Mouse (Mus musculus): ENCODE results near the gene Cyp2s1. TPM values are rescaled to one million over a fixed set of nuclear protein-coding genes. Genes with fewer than 3 reads are reported as not detected.
"Not testable (repeated sequence)": the region's sequence is repeated elsewhere in the genome, so short reads cannot be mapped to it uniquely, and the experiment has no call there.

The Cyp2s1 gene
- polyA plus RNA-seq, 1 experiment from 2014 or later = 3.2 TPM

- no peaks in the 10 kb centered on the region for H3K27me3 ChIP-seq (ENCODE audit: control insufficient read depth, insufficient read depth, low read depth, low read length)
- H3K9ac ChIP-seq (ENCODE audit: low read depth, low read length) = no peak overlapping the region
- H3K4me3 ChIP-seq (ENCODE audit: low read depth, low read length) = no peak overlapping the region
- no peaks in the 10 kb centered on the region for H3K9me3 ChIP-seq (replicated peaks; ENCODE audit: control insufficient read depth, low read length, poor library complexity, severe bottlenecking)
- no peak overlapping the region for H3K27ac ChIP-seq (ENCODE audit: low read length)
- no peak overlapping the region for H3K4me2 ChIP-seq (ENCODE audit: low read length)
- no peaks in the 10 kb centered on the region for H3K4me1 ChIP-seq (ENCODE audit: control insufficient read depth, insufficient read depth, low read length)
- WGBS = 94% methylated on average over 6 of the region's 6 CpGs
- no peaks in the 10 kb centered on the region for H3K36me3 ChIP-seq (ENCODE audit: control insufficient read depth, insufficient read depth, low read length)
- no peak for ATAC-seq
These were observed 15.7 kb downstream of the Cyp2s1 start for GRCm38 (mm10) chr7:25801031-25801430.

- H3K27ac ChIP-seq (ENCODE audit: low read length) = no peak overlapping the region
- no peak for ATAC-seq
- 90% methylated on average over 1 of the region's 1 CpGs for WGBS
- no peak overlapping the region for H3K9ac ChIP-seq (ENCODE audit: low read depth, low read length)
- no peaks in the 10 kb centered on the region for H3K27me3 ChIP-seq (ENCODE audit: control insufficient read depth, insufficient read depth, low read depth, low read length)
- H3K9me3 ChIP-seq (replicated peaks; ENCODE audit: control insufficient read depth, low read length, poor library complexity, severe bottlenecking) = no peaks in the 10 kb centered on the region
- no peak overlapping the region for H3K4me3 ChIP-seq (ENCODE audit: low read depth, low read length)
- H3K4me2 ChIP-seq (ENCODE audit: low read length) = no peak overlapping the region
- no peaks in the 10 kb centered on the region for H3K36me3 ChIP-seq (ENCODE audit: control insufficient read depth, insufficient read depth, low read length)
- H3K4me1 ChIP-seq (ENCODE audit: control insufficient read depth, insufficient read depth, low read length) = no peaks in the 10 kb centered on the region
These were observed 17.3 kb downstream of the Cyp2s1 start for GRCm38 (mm10) chr7:25799369-25799768.

- no peak overlapping the region for H3K4me3 ChIP-seq (ENCODE audit: low read depth, low read length)
- no peaks in the 10 kb centered on the region for H3K36me3 ChIP-seq (ENCODE audit: control insufficient read depth, insufficient read depth, low read length)
- WGBS = 93% methylated on average over 2 of the region's 2 CpGs
- no peak for ATAC-seq
- no peaks in the 10 kb centered on the region for H3K4me1 ChIP-seq (ENCODE audit: control insufficient read depth, insufficient read depth, low read length)
- no peak overlapping the region for H3K27ac ChIP-seq (ENCODE audit: low read length)
- H3K9me3 ChIP-seq (replicated peaks; ENCODE audit: control insufficient read depth, low read length, poor library complexity, severe bottlenecking) = no peaks in the 10 kb centered on the region
- no peak overlapping the region for H3K4me2 ChIP-seq (ENCODE audit: low read length)
- no peak overlapping the region for H3K9ac ChIP-seq (ENCODE audit: low read depth, low read length)
- no peaks in the 10 kb centered on the region for H3K27me3 ChIP-seq (ENCODE audit: control insufficient read depth, insufficient read depth, low read depth, low read length)
These were observed 18.2 kb downstream of the Cyp2s1 start for GRCm38 (mm10) chr7:25798540-25798939.

GRCm38 (mm10) chr7:25794775-25795174 lies 21.9 kb downstream of the Cyp2s1 start:
- H3K4me2 ChIP-seq (ENCODE audit: low read length) = no peak overlapping the region
- WGBS = 83% methylated on average over 8 of the region's 8 CpGs
- no peaks in the 10 kb centered on the region for H3K27me3 ChIP-seq (ENCODE audit: control insufficient read depth, insufficient read depth, low read depth, low read length)
- no peaks in the 10 kb centered on the region for H3K36me3 ChIP-seq (ENCODE audit: control insufficient read depth, insufficient read depth, low read length)
- no peak for ATAC-seq
- H3K9ac ChIP-seq (ENCODE audit: low read depth, low read length) = no peak overlapping the region
- H3K4me3 ChIP-seq (ENCODE audit: low read depth, low read length) = no peak overlapping the region
- no peaks in the 10 kb centered on the region for H3K4me1 ChIP-seq (ENCODE audit: control insufficient read depth, insufficient read depth, low read length)
- no peak overlapping the region for H3K27ac ChIP-seq (ENCODE audit: low read length)
- H3K9me3 ChIP-seq (replicated peaks; ENCODE audit: control insufficient read depth, low read length, poor library complexity, severe bottlenecking) = no peaks in the 10 kb centered on the region

- H3K9ac ChIP-seq (ENCODE audit: low read depth, low read length) = no peak overlapping the region
- no peaks in the 10 kb centered on the region for H3K27me3 ChIP-seq (ENCODE audit: control insufficient read depth, insufficient read depth, low read depth, low read length)
- no peak for ATAC-seq
- no peaks in the 10 kb centered on the region for H3K9me3 ChIP-seq (replicated peaks; ENCODE audit: control insufficient read depth, low read length, poor library complexity, severe bottlenecking)
- H3K27ac ChIP-seq (ENCODE audit: low read length) = no peak overlapping the region
- H3K4me1 ChIP-seq (ENCODE audit: control insufficient read depth, insufficient read depth, low read length) = no peaks in the 10 kb centered on the region
- no peaks in the 10 kb centered on the region for H3K36me3 ChIP-seq (ENCODE audit: control insufficient read depth, insufficient read depth, low read length)
- WGBS = 63% methylated on average over 3 of the region's 3 CpGs
- H3K4me2 ChIP-seq (ENCODE audit: low read length) = no peak overlapping the region
- no peak overlapping the region for H3K4me3 ChIP-seq (ENCODE audit: low read depth, low read length)
These were observed 23.0 kb downstream of the Cyp2s1 start for GRCm38 (mm10) chr7:25793679-25794078.

- WGBS = 82% methylated on average over 9 of the region's 9 CpGs
- not testable (repeated sequence) for H3K9ac ChIP-seq (ENCODE audit: low read depth, low read length); ATAC-seq; H3K27ac ChIP-seq (ENCODE audit: low read length); H3K36me3 ChIP-seq (ENCODE audit: control insufficient read depth, insufficient read depth, low read length); H3K4me1 ChIP-seq (ENCODE audit: control insufficient read depth, insufficient read depth, low read length); H3K9me3 ChIP-seq (replicated peaks; ENCODE audit: control insufficient read depth, low read length, poor library complexity, severe bottlenecking); H3K4me3 ChIP-seq (ENCODE audit: low read depth, low read length); H3K4me2 ChIP-seq (ENCODE audit: low read length); H3K27me3 ChIP-seq (ENCODE audit: control insufficient read depth, insufficient read depth, low read depth, low read length)
These were observed 23.7 kb downstream of the Cyp2s1 start for GRCm38 (mm10) chr7:25792966-25793365.

- no peaks in the 10 kb centered on the region for H3K9me3 ChIP-seq (replicated peaks; ENCODE audit: control insufficient read depth, low read length, poor library complexity, severe bottlenecking)
- H3K4me1 ChIP-seq (ENCODE audit: control insufficient read depth, insufficient read depth, low read length) = peaks cover 9% of the 10 kb centered on the region
- no peak overlapping the region for H3K4me2 ChIP-seq (ENCODE audit: low read length)
- H3K27ac ChIP-seq (ENCODE audit: low read length) = no peak overlapping the region
- H3K9ac ChIP-seq (ENCODE audit: low read depth, low read length) = no peak overlapping the region
- H3K27me3 ChIP-seq (ENCODE audit: control insufficient read depth, insufficient read depth, low read depth, low read length) = no peaks in the 10 kb centered on the region
- H3K4me3 ChIP-seq (ENCODE audit: low read depth, low read length) = no peak overlapping the region
- H3K36me3 ChIP-seq (ENCODE audit: control insufficient read depth, insufficient read depth, low read length) = no peaks in the 10 kb centered on the region
- WGBS = 79% methylated on average over 8 of the region's 8 CpGs
- ATAC-seq = no peak
These were observed 26.1 kb downstream of the Cyp2s1 start for GRCm38 (mm10) chr7:25790615-25791014.

- H3K4me2 ChIP-seq (ENCODE audit: low read length) = peak overlapping the region; percentile 56
- H3K9ac ChIP-seq (ENCODE audit: low read depth, low read length) = no peak overlapping the region
- no peaks in the 10 kb centered on the region for H3K9me3 ChIP-seq (replicated peaks; ENCODE audit: control insufficient read depth, low read length, poor library complexity, severe bottlenecking)
- no peak overlapping the region for H3K27ac ChIP-seq (ENCODE audit: low read length)
- H3K36me3 ChIP-seq (ENCODE audit: control insufficient read depth, insufficient read depth, low read length) = no peaks in the 10 kb centered on the region
- peaks cover 9% of the 10 kb centered on the region for H3K4me1 ChIP-seq (ENCODE audit: control insufficient read depth, insufficient read depth, low read length)
- no peak for ATAC-seq
- H3K4me3 ChIP-seq (ENCODE audit: low read depth, low read length) = no peak overlapping the region
- H3K27me3 ChIP-seq (ENCODE audit: control insufficient read depth, insufficient read depth, low read depth, low read length) = no peaks in the 10 kb centered on the region
- WGBS = 25% methylated on average over 3 of the region's 3 CpGs
These were observed 27.6 kb downstream of the Cyp2s1 start for GRCm38 (mm10) chr7:25789129-25789440.

GRCm38 (mm10) chr7:25788220-25789128 lies 28.2 kb downstream of the Cyp2s1 start, which contains the start of gene Axl:
Gene Axl, minus strand, starts transcription at chr7:25788705.
- no peaks in the 10 kb centered on the region for H3K36me3 ChIP-seq (ENCODE audit: control insufficient read depth, insufficient read depth, low read length)
- under 1% methylated on average over 19 of the region's 30 CpGs for WGBS
- H3K4me3 ChIP-seq (ENCODE audit: low read depth, low read length) = peak within 1 kb of the TSS; percentile 35
- H3K27me3 ChIP-seq (ENCODE audit: control insufficient read depth, insufficient read depth, low read depth, low read length) = no peaks in the 10 kb centered on the region
- peak within 1 kb of the TSS; percentile 56 for H3K4me2 ChIP-seq (ENCODE audit: low read length)
- no peak within 1 kb of the TSS; the same call in 1 of the 2 replicates for H3K27ac ChIP-seq (ENCODE audit: low read length)
- no peaks in the 10 kb centered on the region for H3K9me3 ChIP-seq (replicated peaks; ENCODE audit: control insufficient read depth, low read length, poor library complexity, severe bottlenecking)
- H3K9ac ChIP-seq (ENCODE audit: low read depth, low read length) = peak within 1 kb of the TSS; percentile 59
- peak; percentile 84 for ATAC-seq
- peaks cover 9% of the 10 kb centered on the region for H3K4me1 ChIP-seq (ENCODE audit: control insufficient read depth, insufficient read depth, low read length)

All from midbrain, embryonic 16.5 days (tissue).